Mouse (Mus musculus) kidney, embryonic 14.5 days (tissue): Measurements from ENCODE around the gene Ctdnep1. TPM values are rescaled to one million over a fixed set of nuclear protein-coding genes. Genes with fewer than 3 reads are reported as not detected.

ENCODE experiments used
- ATAC-seq: fragments of 200-750 bp; cut with Nextera tagmentation; 2 replicates; pipeline ENCODE4 v1.8.0; 2017; ENCODE audit warnings: moderate number of reproducible peaks, mild to moderate bottlenecking, moderate TSS enrichment, moderate library complexity; ENCODE audit not compliant: low FRiP score, low TSS enrichment
- H3K27ac ChIP-seq: fragments of 300-500 bp; sonication (generic); 2 replicates; pipeline ENCODE4 v1.5.1; 2014; ENCODE audit warnings: low read depth, mild to moderate bottlenecking, low read length, moderate library complexity, mixed read lengths
- H3K27me3 ChIP-seq: fragments of 300-500 bp; sonication (generic); 2 replicates; pipeline ENCODE4 v1.6.1; 2014; ENCODE audit warnings: mild to moderate bottlenecking, low read length; ENCODE audit not compliant: control insufficient read depth, insufficient read depth
- H3K36me3 ChIP-seq: fragments of 300-500 bp; sonication (generic); 2 replicates; pipeline ENCODE4 v1.6.1; 2014; ENCODE audit warnings: low read length, mixed read lengths; ENCODE audit not compliant: control insufficient read depth, insufficient read depth
- H3K4me1 ChIP-seq: fragments of 300-500 bp; sonication (generic); 2 replicates; pipeline ENCODE4 v1.6.1; 2014; ENCODE audit warnings: low read length, mixed read lengths; ENCODE audit not compliant: control insufficient read depth, insufficient read depth
- H3K4me2 ChIP-seq: fragments of 300-500 bp; sonication (generic); replicated peaks from 2 replicates; pipeline ENCODE4 v1.6.1; 2014; ENCODE audit warnings: low read depth, mild to moderate bottlenecking, low read length
- H3K4me3 ChIP-seq: fragments of 300-500 bp; sonication (generic); 2 replicates; pipeline ENCODE4 v1.5.1; 2014; ENCODE audit warnings: mild to moderate bottlenecking, low read length
- H3K9ac ChIP-seq: fragments of 300-500 bp; sonication (generic); 2 replicates; pipeline ENCODE4 v1.6.1; 2014; ENCODE audit warnings: low read depth, mild to moderate bottlenecking, low read length, moderate library complexity
- H3K9me3 ChIP-seq: fragments of 300-500 bp; sonication (generic); 2 replicates; pipeline ENCODE4 v1.6.1; 2016; ENCODE audit warnings: low read length; ENCODE audit not compliant: control insufficient read depth
- WGBS: fragments of 180-500 bp; shearing (Covaris S2); extraction: QIAGEN DNeasy Blood & Tissue Kit; methylation state at CpG from one replicate; pipeline ENCODE4 v1.1.7; 2014; 5-methylcytosine and 5-hydroxymethylcytosine counted together
- polyA plus RNA-seq: library from polyadenylated mRNA; unstranded; fragments of >200 nt; fragmentation: Nextera tagmentation; extraction: Ambion mirVana; gene quantifications from 2 replicates; pipeline ENCODE4 v1.2.1, GENCODE M21; 2014

Ctdnep1 gene
- polyA plus RNA-seq, 1 experiment from 2014 or later: 34.5 TPM

- ATAC-seq: no peak
- Histone ChIP-seq H3K27ac (no peak overlapping the region), H3K4me1 (peaks cover 23% of the 10 kb centered on the region), H3K36me3 (peaks cover 59% of the 10 kb centered on the region), H3K4me2 (no peak overlapping the region), H3K9ac (no peak overlapping the region), H3K9me3 (no peaks in the 10 kb centered on the region), H3K27me3 (no peaks in the 10 kb centered on the region), H3K4me3 (no peak overlapping the region)
- WGBS: 65% methylated on average over 5 of the region's 5 CpGs
Measured at GRCm38 (mm10) chr11:70005521-70005920, 24.6 kb downstream of the Ctdnep1 start.

GRCm38 (mm10) chr11:70010033-70010432 is 29.1 kb downstream of the Ctdnep1 start:
- H3K9ac ChIP-seq: no peak overlapping the region
- no peaks in the 10 kb centered on the region for H3K27me3 ChIP-seq
- H3K4me2 ChIP-seq: no peak overlapping the region
- no peak overlapping the region for H3K4me3 ChIP-seq
- H3K9me3 ChIP-seq: no peaks in the 10 kb centered on the region
- peaks cover 5% of the 10 kb centered on the region for H3K4me1 ChIP-seq
- WGBS: 82% methylated on average over 6 of the region's 6 CpGs
- no peak overlapping the region for H3K27ac ChIP-seq
- ATAC-seq: no peak
- peaks cover 86% of the 10 kb centered on the region for H3K36me3 ChIP-seq

- no peak overlapping the region for H3K27ac ChIP-seq
- H3K36me3 ChIP-seq: peaks cover 80% of the 10 kb centered on the region
- no peak overlapping the region for H3K4me3 ChIP-seq
- peaks cover 8% of the 10 kb centered on the region for H3K4me1 ChIP-seq
- WGBS: 83% methylated on average over 12 of the region's 12 CpGs
- no peak overlapping the region for H3K9ac ChIP-seq
- no peak for ATAC-seq
- H3K9me3 ChIP-seq: no peaks in the 10 kb centered on the region
- H3K27me3 ChIP-seq: no peaks in the 10 kb centered on the region
- no peak overlapping the region for H3K4me2 ChIP-seq
Measured at GRCm38 (mm10) chr11:70010548-70010947, 29.6 kb downstream of the Ctdnep1 start.

- no peaks in the 10 kb centered on the region for H3K27me3 ChIP-seq
- ATAC-seq: no peak
- no peak overlapping the region for H3K4me2 ChIP-seq
- WGBS: 88% methylated on average over 10 of the region's 10 CpGs
- peaks cover 76% of the 10 kb centered on the region for H3K36me3 ChIP-seq
- H3K4me1 ChIP-seq: peaks cover 10% of the 10 kb centered on the region
- no peak overlapping the region for H3K27ac ChIP-seq
- no peak overlapping the region for H3K4me3 ChIP-seq
- no peak overlapping the region for H3K9ac ChIP-seq
- H3K9me3 ChIP-seq: no peaks in the 10 kb centered on the region
Measured at GRCm38 (mm10) chr11:70010961-70011360, 30.0 kb downstream of the Ctdnep1 start.

GRCm38 (mm10) chr11:70012931-70013330 is 32.0 kb downstream of the Ctdnep1 start:
- H3K36me3 ChIP-seq: peaks cover 57% of the 10 kb centered on the region
- no peak overlapping the region for H3K4me3 ChIP-seq
- H3K9ac ChIP-seq: no peak overlapping the region
- peaks cover 21% of the 10 kb centered on the region for H3K4me1 ChIP-seq
- H3K9me3 ChIP-seq: no peaks in the 10 kb centered on the region
- 88% methylated on average over 9 of the region's 9 CpGs for WGBS
- no peak for ATAC-seq
- no peaks in the 10 kb centered on the region for H3K27me3 ChIP-seq
- H3K4me2 ChIP-seq: no peak overlapping the region
- H3K27ac ChIP-seq: no peak overlapping the region

GRCm38 (mm10) chr11:70013408-70013807 is 32.5 kb downstream of the Ctdnep1 start:
- H3K4me3 ChIP-seq: no peak overlapping the region
- H3K27me3 ChIP-seq: no peaks in the 10 kb centered on the region
- WGBS: 88% methylated on average over 3 of the region's 3 CpGs
- H3K4me2 ChIP-seq: no peak overlapping the region
- H3K4me1 ChIP-seq: peaks cover 22% of the 10 kb centered on the region
- H3K9me3 ChIP-seq: no peaks in the 10 kb centered on the region
- no peak overlapping the region for H3K9ac ChIP-seq
- ATAC-seq: no peak
- H3K36me3 ChIP-seq: peaks cover 52% of the 10 kb centered on the region
- H3K27ac ChIP-seq: no peak overlapping the region

GRCm38 (mm10) chr11:70014051-70014450 is 33.1 kb downstream of the Ctdnep1 start:
- peaks cover 27% of the 10 kb centered on the region for H3K4me1 ChIP-seq
- peaks cover 45% of the 10 kb centered on the region for H3K36me3 ChIP-seq
- H3K4me2 ChIP-seq: no peak overlapping the region
- H3K27ac ChIP-seq: no peak overlapping the region
- no peaks in the 10 kb centered on the region for H3K27me3 ChIP-seq
- 50% methylated on average over 5 of the region's 5 CpGs for WGBS
- no peak overlapping the region for H3K4me3 ChIP-seq
- no peak overlapping the region for H3K9ac ChIP-seq
- no peak for ATAC-seq
- no peaks in the 10 kb centered on the region for H3K9me3 ChIP-seq

GRCm38 (mm10) chr11:70014880-70015558 is 34.1 kb downstream of the Ctdnep1 start, which contains the start of gene Acadvl:
Acadvl (minus strand) TSS chr11:70015411.
- WGBS: under 1% methylated on average over 35 of the region's 35 CpGs
- Histone ChIP-seq H3K4me1 (peaks cover 37% of the 10 kb centered on the region), H3K27me3 (no peaks in the 10 kb centered on the region), H3K4me3 (peak within 1 kb of the TSS; percentile 64), H3K9me3 (no peaks in the 10 kb centered on the region), H3K27ac (peak within 1 kb of the TSS; percentile 19; the same call in 1 of the 2 replicates), H3K9ac (peak within 1 kb of the TSS; percentile 66), H3K4me2 (peak within 1 kb of the TSS; percentile 87), H3K36me3 (peaks cover 36% of the 10 kb centered on the region)
- ATAC-seq: peak; percentile 75

GRCm38 (mm10) chr11:70015677-70016076 is 34.7 kb downstream of the Ctdnep1 start:
- H3K27ac ChIP-seq: no peak overlapping the region
- no peaks in the 10 kb centered on the region for H3K27me3 ChIP-seq
- H3K4me1 ChIP-seq: peaks cover 43% of the 10 kb centered on the region
- peak overlapping the region; percentile 64; the same call in 1 of the 2 replicates for H3K4me3 ChIP-seq
- peak overlapping the region; percentile 66; the same call in 1 of the 2 replicates for H3K9ac ChIP-seq
- WGBS: 67% methylated on average over 6 of the region's 6 CpGs
- H3K9me3 ChIP-seq: no peaks in the 10 kb centered on the region
- no peak for ATAC-seq
- peak overlapping the region; percentile 87 for H3K4me2 ChIP-seq
- H3K36me3 ChIP-seq: peaks cover 29% of the 10 kb centered on the region
